Mouse (Mus musculus) liver, adult 2 months (tissue): ENCODE measurements around the gene Fam124a. TPM values are rescaled to one million over a fixed set of nuclear protein-coding genes. Genes with fewer than 3 reads are reported as not detected.

Experiments used
- DNase-seq: peaks from one replicate; pipeline ENCODE4 v3.0.0-alpha.2; 2011; ENCODE audit warnings: low read depth, low spot score; ENCODE audit errors: extremely low read depth
- H3K27ac ChIP-seq: fragments of 200-500 bp; replicated peaks from 2 replicates; pipeline ENCODE4 v1.5.1; 2012; ENCODE audit warnings: low read depth, mild to moderate bottlenecking, control low read depth, inconsistent platforms, low read length; ENCODE audit not compliant: insufficient read depth
- H3K27me3 ChIP-seq: fragments of 200-500 bp; 2 replicates; pipeline ENCODE4 v1.6.1; 2012; ENCODE audit warnings: mild to moderate bottlenecking, moderate library complexity, low read length, inconsistent platforms; ENCODE audit not compliant: control insufficient read depth, insufficient read depth
- H3K36me3 ChIP-seq: fragments of 200-500 bp; 2 replicates; pipeline ENCODE4 v1.6.1; 2012; ENCODE audit warnings: low read length, inconsistent platforms; ENCODE audit not compliant: control insufficient read depth, insufficient read depth
- H3K4me1 ChIP-seq: fragments of 200-500 bp; 2 replicates; pipeline ENCODE4 v1.6.1; 2011; ENCODE audit warnings: low read length; ENCODE audit not compliant: control insufficient read depth, insufficient read depth
- H3K4me3 ChIP-seq: fragments of 200-500 bp; 2 replicates; pipeline ENCODE4 v1.5.1; 2011; ENCODE audit warnings: low read depth, mild to moderate bottlenecking, control low read depth, low read length, moderate library complexity; ENCODE audit not compliant: insufficient read depth
- H3K79me2 ChIP-seq: fragments of 200-500 bp; 2 replicates; pipeline ENCODE4 v1.6.1; 2012; ENCODE audit warnings: inconsistent platforms, mild to moderate bottlenecking, low read length, moderate library complexity; ENCODE audit not compliant: control insufficient read depth, insufficient read depth
- H3K9ac ChIP-seq: fragments of 200-500 bp; 2 replicates; pipeline ENCODE4 v1.6.1; 2012; ENCODE audit warnings: low read depth, mild to moderate bottlenecking, control low read depth, inconsistent platforms, low read length
- CTCF ChIP-seq: fragments of 200-500 bp; IDR thresholded peaks from 2 replicates; pipeline ENCODE4 v1.5.1; 2011; ENCODE audit warnings: low read depth, low read length, control low read depth
- POLR2A ChIP-seq: fragments of 200-500 bp; IDR thresholded peaks from 2 replicates; pipeline ENCODE4 v1.6.1; 2011; ENCODE audit warnings: low read length, control low read depth; ENCODE audit not compliant: insufficient read depth; ENCODE audit errors: extremely low read depth
- WGBS: fragments of 180-500 bp; shearing (Covaris S2); methylation state at CpG from one replicate; pipeline ENCODE4 v1.1.7; 2018; 5-methylcytosine and 5-hydroxymethylcytosine counted together
- polyA plus RNA-seq: library from polyadenylated mRNA; depleted of rRNA; stranded (reverse); fragments of >200 nt; gene quantifications from 2 replicates; pipeline ENCODE4 v1.2.3, GENCODE M21; 2012
- total RNA-seq: library from RNA; depleted of rRNA; stranded (reverse); fragments of >200 nt; gene quantifications from 2 replicates; pipeline ENCODE4 v1.2.3, GENCODE M21; 2014

The Fam124a gene
- total and polyA plus RNA-seq, 2 experiments = 4.2 to 9.8 TPM

- H3K36me3 ChIP-seq = no peaks in the 10 kb centered on the region
- no peak overlapping the region for H3K4me3 ChIP-seq
- H3K27ac ChIP-seq = no peak overlapping the region
- 68% methylated on average over 4 of the region's 4 CpGs for WGBS
- peak; percentile 78 for DNase-seq
- H3K4me1 ChIP-seq = peaks cover 20% of the 10 kb centered on the region
- H3K27me3 ChIP-seq = no peaks in the 10 kb centered on the region
- no peak for TF ChIP-seq POLR2A
- no peak for TF ChIP-seq CTCF
- no peak overlapping the region for H3K9ac ChIP-seq
- H3K79me2 ChIP-seq = no peaks in the 10 kb centered on the region
Measured at GRCm38 (mm10) chr14:62552771-62553170, 2.8 kb upstream of the Fam124a start.

- TF ChIP-seq POLR2A (no peak), CTCF (no peak)
- Histone ChIP-seq H3K4me1 (peaks cover 21% of the 10 kb centered on the region), H3K27me3 (no peaks in the 10 kb centered on the region), H3K9ac (no peak overlapping the region), H3K36me3 (no peaks in the 10 kb centered on the region), H3K27ac (no peak overlapping the region; the same call in 1 of the 2 replicates), H3K79me2 (no peaks in the 10 kb centered on the region; the same call in 1 of the 2 replicates), H3K4me3 (no peak overlapping the region)
- peak; percentile 85 for DNase-seq
- WGBS = 60% methylated on average over 5 of the region's 5 CpGs
Measured at GRCm38 (mm10) chr14:62553786-62554185, 1.8 kb upstream of the Fam124a start.

DNA sequence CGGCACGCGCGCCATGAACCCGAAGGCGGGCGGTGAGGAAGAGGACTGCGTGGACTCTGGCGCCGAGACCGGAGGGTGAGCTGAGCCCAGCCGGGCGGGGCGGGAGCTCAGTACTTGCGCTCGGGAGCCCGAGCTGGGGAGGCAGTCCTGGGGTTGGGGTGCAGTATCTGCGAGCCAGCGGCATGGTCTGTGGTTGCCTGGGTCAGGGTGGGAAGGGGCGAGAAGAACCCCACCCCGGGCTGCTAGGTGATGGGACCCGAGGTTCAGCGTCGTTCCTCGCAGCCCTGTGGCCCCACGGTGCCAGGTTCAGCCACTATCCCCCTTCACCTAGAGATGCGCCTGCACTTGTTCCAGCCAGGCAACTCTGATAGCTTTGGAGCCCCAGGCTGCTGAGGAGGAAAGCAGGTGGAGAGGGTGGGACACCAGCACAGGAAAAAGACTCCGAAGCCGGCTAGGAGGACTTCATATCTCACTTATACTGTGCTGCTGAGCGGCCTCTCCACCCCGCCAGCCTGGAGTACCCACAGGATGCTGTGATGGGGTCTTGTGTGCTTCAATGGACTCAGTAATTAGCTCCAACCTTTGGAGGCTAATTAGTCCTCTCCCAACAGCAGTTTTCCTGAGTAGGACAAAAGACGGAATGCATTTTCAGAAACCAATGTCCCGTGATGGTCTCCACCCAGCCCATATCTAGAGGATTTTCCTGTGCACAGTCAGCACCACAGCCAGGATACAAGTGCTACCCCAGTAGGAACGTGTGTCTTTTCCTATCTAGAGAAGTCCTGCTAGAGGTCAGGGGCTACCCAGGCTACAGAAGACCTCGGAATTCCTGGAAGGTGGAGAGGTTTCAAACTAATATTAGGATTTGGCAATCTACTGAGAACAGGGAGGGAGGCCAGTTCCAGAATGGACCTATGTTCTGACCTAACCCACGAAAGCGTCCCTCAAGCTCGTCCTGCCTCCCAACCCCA lies 588 bp downstream of the Fam124a start:
- TF ChIP-seq POLR2A = no peak
- TF ChIP-seq CTCF = no peak
- peak overlapping the region; percentile 71 for H3K4me3 ChIP-seq
- H3K36me3 ChIP-seq = no peaks in the 10 kb centered on the region
- no peaks in the 10 kb centered on the region for H3K27me3 ChIP-seq
- H3K79me2 ChIP-seq = no peaks in the 10 kb centered on the region; the same call in 1 of the 2 replicates
- 10% methylated on average over 38 of the region's 38 CpGs for WGBS
- H3K27ac ChIP-seq = peak overlapping the region; percentile 62
- DNase-seq = peak; percentile 30
- H3K9ac ChIP-seq = peak overlapping the region; percentile 91
- H3K4me1 ChIP-seq = peaks cover 18% of the 10 kb centered on the region

- Histone ChIP-seq H3K27me3 (no peaks in the 10 kb centered on the region), H3K36me3 (no peaks in the 10 kb centered on the region), H3K27ac (peak overlapping the region; percentile 25; the same call in 1 of the 2 replicates), H3K4me1 (peaks cover 18% of the 10 kb centered on the region), H3K79me2 (no peaks in the 10 kb centered on the region; the same call in 1 of the 2 replicates), H3K9ac (no peak overlapping the region), H3K4me3 (peak overlapping the region; percentile 27)
- 65% methylated on average over 3 of the region's 3 CpGs for WGBS
- DNase-seq = no peak
- TF ChIP-seq POLR2A (no peak), CTCF (no peak)
Measured at GRCm38 (mm10) chr14:62557111-62557510, 1.6 kb downstream of the Fam124a start.

DNA sequence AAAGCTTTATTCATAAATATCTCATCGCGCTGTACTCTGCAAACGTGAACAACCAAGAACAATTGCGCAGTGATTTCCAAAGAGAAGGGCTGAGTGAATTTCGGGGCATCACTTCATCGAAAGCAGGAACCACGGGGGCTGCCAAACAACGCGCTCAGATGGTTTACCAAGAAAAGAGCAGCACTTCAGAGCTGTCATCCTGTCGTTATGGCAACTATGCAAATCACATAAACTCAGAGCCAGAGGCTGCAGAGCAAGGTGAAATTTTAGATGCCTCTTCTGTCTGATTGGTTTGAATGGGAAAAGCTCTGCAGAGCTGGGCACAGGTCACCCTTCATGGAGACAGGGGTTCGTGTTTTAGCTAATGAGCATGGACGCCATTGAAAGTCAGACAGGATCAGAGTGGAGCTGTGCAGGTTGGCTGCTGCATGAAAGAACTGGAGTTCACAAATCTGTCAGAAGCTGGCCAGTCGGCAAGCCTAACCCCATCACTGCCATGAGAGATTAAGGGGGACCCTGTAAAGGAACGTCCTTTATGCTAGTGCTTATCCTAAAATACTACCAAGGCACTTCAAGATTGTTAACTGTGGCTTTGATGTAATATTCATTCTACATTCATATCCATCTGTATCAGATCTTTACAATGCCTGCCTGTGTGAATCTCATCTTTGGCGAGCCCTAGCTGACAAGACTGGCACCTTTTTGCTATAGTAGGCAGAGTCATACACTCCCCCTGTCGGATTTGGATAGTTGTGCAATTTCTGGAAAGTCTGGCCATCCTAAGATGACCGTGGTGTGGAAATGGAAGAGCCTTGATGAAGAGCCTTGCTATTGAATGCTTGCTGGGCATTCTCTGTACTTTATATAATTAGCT lies 6.6 kb downstream of the Fam124a start:
- DNase-seq = no peak
- WGBS = 53% methylated on average over 17 of the region's 17 CpGs
- TF ChIP-seq POLR2A (no peak), CTCF (no peak)
- Histone ChIP-seq H3K4me3 (no peak overlapping the region), H3K4me1 (peaks cover 3% of the 10 kb centered on the region), H3K36me3 (peaks cover 2% of the 10 kb centered on the region; the same call in 1 of the 2 replicates), H3K9ac (no peak overlapping the region), H3K27ac (no peak overlapping the region), H3K27me3 (no peaks in the 10 kb centered on the region), H3K79me2 (peaks cover 3% of the 10 kb centered on the region; the same call in 1 of the 2 replicates)
